Mouse (Mus musculus) heart, embryonic 13.5 days (tissue): Measurements from ENCODE around the gene Tespa1. TPM values are rescaled to one million over a fixed set of nuclear protein-coding genes. Genes with fewer than 3 reads are reported as not detected.
"Not testable (repeated sequence)": the region's sequence is repeated elsewhere in the genome, so short reads cannot be mapped to it uniquely, and the experiment has no call there.

ENCODE experiments used
- ATAC-seq: fragments of 200-750 bp; cut with Nextera tagmentation; 2 replicates; pipeline ENCODE4 v1.8.0; 2017; ENCODE audit warnings: moderate TSS enrichment; ENCODE audit not compliant: insufficient number of reproducible peaks, low FRiP score, low TSS enrichment; ENCODE audit errors: extremely low read depth
- H3K27ac ChIP-seq: fragments of 300-500 bp; sonication (generic); replicated peaks from 2 replicates; pipeline ENCODE4 v1.5.1; 2015; ENCODE audit warnings: moderate library complexity, mild to moderate bottlenecking, inconsistent platforms
- H3K27me3 ChIP-seq: fragments of 300-500 bp; sonication (generic); replicated peaks from 2 replicates; pipeline ENCODE4 v1.6.1; 2015; ENCODE audit warnings: mild to moderate bottlenecking, inconsistent platforms
- H3K36me3 ChIP-seq: fragments of 300-500 bp; sonication (generic); 2 replicates; pipeline ENCODE4 v1.6.1; 2015; ENCODE audit warnings: mild to moderate bottlenecking, inconsistent platforms
- H3K4me1 ChIP-seq: fragments of 300-500 bp; sonication (generic); 2 replicates; pipeline ENCODE4 v1.6.1; 2015; ENCODE audit warnings: inconsistent platforms
- H3K4me2 ChIP-seq: fragments of 300-500 bp; sonication (generic); 2 replicates; pipeline ENCODE4 v1.6.1; 2015; ENCODE audit warnings: inconsistent platforms, mild to moderate bottlenecking, moderate library complexity
- H3K4me3 ChIP-seq: fragments of 300-500 bp; sonication (generic); 2 replicates; pipeline ENCODE4 v1.5.1; 2015; ENCODE audit warnings: moderate library complexity, mild to moderate bottlenecking, inconsistent platforms
- H3K9ac ChIP-seq: fragments of 300-500 bp; sonication (generic); 2 replicates; pipeline ENCODE4 v1.6.1; 2015; ENCODE audit warnings: inconsistent platforms, mild to moderate bottlenecking, moderate library complexity
- H3K9me3 ChIP-seq: fragments of 300-500 bp; sonication (generic); 2 replicates; pipeline ENCODE4 v1.6.1; 2016; ENCODE audit warnings: inconsistent platforms
- WGBS: fragments of 180-500 bp; shearing (Covaris S2); methylation state at CpG from one replicate; pipeline ENCODE4 v1.1.7; 2015; ENCODE audit warnings: mixed read lengths; 5-methylcytosine and 5-hydroxymethylcytosine counted together
- polyA plus RNA-seq: library from polyadenylated mRNA; unstranded; fragments of >200 nt; fragmentation: Nextera tagmentation; extraction: Ambion mirVana; gene quantifications from 2 replicates; pipeline ENCODE4 v1.2.1, GENCODE M21; 2015

The Tespa1 gene
- polyA plus RNA-seq, 1 experiment from 2014 or later = 0.28 TPM

GRCm38 (mm10) chr10:130364766-130365165, 42.1 kb downstream of the Tespa1 start:
- Histone ChIP-seq H3K9me3 (no peaks in the 10 kb centered on the region), H3K27me3 (no peaks in the 10 kb centered on the region), H3K4me1 (no peaks in the 10 kb centered on the region), H3K36me3 (no peaks in the 10 kb centered on the region), H3K4me2 (no peak overlapping the region), H3K9ac (no peak overlapping the region), H3K27ac (no peak overlapping the region), H3K4me3 (no peak overlapping the region)
- no peak for ATAC-seq

GRCm38 (mm10) chr10:130368384-130368783, 45.7 kb downstream of the Tespa1 start:
- H3K4me3 ChIP-seq = no peak overlapping the region

GRCm38 (mm10) chr10:130370005-130370682, 47.5 kb downstream of the Tespa1 start:
- WGBS = 76% methylated on average over 2 of the region's 2 CpGs
- Histone ChIP-seq H3K4me1 (no peaks in the 10 kb centered on the region), H3K4me3 (no peak overlapping the region), H3K9me3 (no peaks in the 10 kb centered on the region), H3K4me2 (no peak overlapping the region), H3K27ac (no peak overlapping the region), H3K9ac (no peak overlapping the region), H3K36me3 (no peaks in the 10 kb centered on the region), H3K27me3 (no peaks in the 10 kb centered on the region)
- no peak for ATAC-seq

More at GRCm38 (mm10) chr10:130368384-130368783, 45.7 kb downstream of the Tespa1 start:
- Histone ChIP-seq H3K9ac (no peak overlapping the region), H3K27ac (no peak overlapping the region), H3K9me3 (no peaks in the 10 kb centered on the region), H3K27me3 (no peaks in the 10 kb centered on the region), H3K4me1 (no peaks in the 10 kb centered on the region), H3K36me3 (no peaks in the 10 kb centered on the region), H3K4me2 (no peak overlapping the region)
- no peak for ATAC-seq

GRCm38 (mm10) chr10:130371644-130372043, 49.0 kb downstream of the Tespa1 start:
- H3K4me1 ChIP-seq = no peaks in the 10 kb centered on the region
- H3K27ac ChIP-seq = no peak overlapping the region
- no peaks in the 10 kb centered on the region for H3K27me3 ChIP-seq
- no peak overlapping the region for H3K4me3 ChIP-seq
- ATAC-seq = no peak
- no peaks in the 10 kb centered on the region for H3K36me3 ChIP-seq
- H3K4me2 ChIP-seq = no peak overlapping the region
- H3K9me3 ChIP-seq = no peaks in the 10 kb centered on the region
- WGBS = 50% methylated on average over 1 of the region's 1 CpGs
- H3K9ac ChIP-seq = no peak overlapping the region

GRCm38 (mm10) chr10:130372491-130373173, 50.0 kb downstream of the Tespa1 start:
- H3K9me3 ChIP-seq = no peaks in the 10 kb centered on the region
- no peak overlapping the region for H3K4me2 ChIP-seq
- H3K9ac ChIP-seq = no peak overlapping the region
- no peak for ATAC-seq
- H3K36me3 ChIP-seq = no peaks in the 10 kb centered on the region
- H3K27ac ChIP-seq = no peak overlapping the region
- no peaks in the 10 kb centered on the region for H3K27me3 ChIP-seq
- WGBS = 69% methylated on average over 2 of the region's 2 CpGs
- H3K4me3 ChIP-seq = no peak overlapping the region
- no peaks in the 10 kb centered on the region for H3K4me1 ChIP-seq

- WGBS = 78% methylated on average over 2 of the region's 2 CpGs
Measured at GRCm38 (mm10) chr10:130375145-130375544, 52.5 kb downstream of the Tespa1 start.

GRCm38 (mm10) chr10:130394232-130394631, 71.6 kb downstream of the Tespa1 start, which contains the start of gene Vmn2r84:
Vmn2r84 (minus strand) TSS chr10:130394332.
- no peaks in the 10 kb centered on the region; the same call in 1 of the 2 replicates for H3K9me3 ChIP-seq
- no peak within 1 kb of the TSS for H3K4me3 ChIP-seq
- no peaks in the 10 kb centered on the region for H3K27me3 ChIP-seq
- H3K27ac ChIP-seq = no peak within 1 kb of the TSS
- no peak for ATAC-seq
- no peak within 1 kb of the TSS for H3K4me2 ChIP-seq
- H3K9ac ChIP-seq = no peak within 1 kb of the TSS
- no peaks in the 10 kb centered on the region for H3K36me3 ChIP-seq
- H3K4me1 ChIP-seq = no peaks in the 10 kb centered on the region

More at GRCm38 (mm10) chr10:130375145-130375544, 52.5 kb downstream of the Tespa1 start:
- no peak for ATAC-seq
- Histone ChIP-seq H3K9me3 (no peaks in the 10 kb centered on the region), H3K9ac (no peak overlapping the region), H3K4me3 (no peak overlapping the region), H3K27me3 (no peaks in the 10 kb centered on the region), H3K4me1 (no peaks in the 10 kb centered on the region), H3K4me2 (no peak overlapping the region), H3K36me3 (no peaks in the 10 kb centered on the region), H3K27ac (no peak overlapping the region)

GRCm38 (mm10) chr10:130412167-130412698, 89.6 kb downstream of the Tespa1 start:
- H3K9ac ChIP-seq, H3K4me2 ChIP-seq, H3K36me3 ChIP-seq, ATAC-seq, H3K9me3 ChIP-seq, H3K4me1 ChIP-seq, H3K4me3 ChIP-seq, H3K27me3 ChIP-seq, H3K27ac ChIP-seq: not testable (repeated sequence)
- 51% methylated on average over 17 of the region's 35 CpGs for WGBS

Other genes with a start within 250 kb of the Tespa1 start
- not detected in 2 replicates for gene Olfr823, start 207.5 kb upstream of the Tespa1 start, polyA plus RNA-seq
- not detected in 2 replicates for gene Olfr824, start 192.9 kb upstream of the Tespa1 start, polyA plus RNA-seq
- not detected in 2 replicates for gene Olfr825, start 156.1 kb upstream of the Tespa1 start, polyA plus RNA-seq
- gene Olfr826, start 138.7 kb upstream of the Tespa1 start, polyA plus RNA-seq = not detected in 2 replicates
- gene Olfr827, start 108.5 kb upstream of the Tespa1 start, polyA plus RNA-seq = not detected in 2 replicates
- gene Neurod4, start 42.6 kb upstream of the Tespa1 start, polyA plus RNA-seq = not detected in 2 replicates
- not detected in 2 replicates for gene Vmn2r84, start 71.5 kb downstream of the Tespa1 start, polyA plus RNA-seq
- not detected in 2 replicates for gene Vmn2r85, start 106.8 kb downstream of the Tespa1 start, polyA plus RNA-seq
- gene Vmn2r86, start 133.2 kb downstream of the Tespa1 start, polyA plus RNA-seq = not detected in 2 replicates
- gene Vmn2r87, start 174.5 kb downstream of the Tespa1 start, polyA plus RNA-seq = not detected in 2 replicates